Mouse (Mus musculus) adrenal gland, postnatal 4 days (tissue): ENCODE measurements at regions not wholly inside any gene's neighbourhood (a gene's known extent, or its start where the extent isn't known, plus 50 kb on each side); places are given as distances from the start of the nearest gene placed in this dataset.

Experiments used
- DNase-seq, 2 experiments: peaks; one replicate each; pipeline ENCODE4 v3.0.0; 2021 to 2022; ENCODE audit warnings: low spot score in 2 of 2, mixed read lengths in 2 of 2

GRCm38 (mm10) chr4:7145756-7146155 is 1093.1 kb downstream of the Car8 start:
- no peak for DNase-seq

DNA sequence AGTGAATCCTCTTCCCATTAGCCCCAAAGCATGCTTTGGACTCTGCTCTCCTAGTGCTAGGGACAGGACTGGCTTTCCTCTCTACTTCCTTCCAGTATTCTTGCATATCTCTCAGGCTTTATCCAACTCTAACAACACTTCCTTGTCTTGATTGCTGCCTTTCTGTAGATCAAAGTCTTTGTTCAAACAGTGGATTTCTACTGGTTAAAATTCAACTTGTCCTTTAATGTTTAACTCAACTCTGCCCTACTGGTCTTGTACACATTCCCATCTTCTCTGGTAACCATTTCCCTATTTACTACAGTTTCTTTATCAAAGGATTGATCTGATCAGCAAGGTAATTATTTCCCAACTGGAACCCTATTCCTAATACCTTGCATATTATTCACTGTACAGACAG is 1094.6 kb downstream of the Car8 start:
- DNase-seq = no peak

GRCm38 (mm10) chr4:7143676-7144075 is 1095.2 kb downstream of the Car8 start:
- DNase-seq = no peak

DNA sequence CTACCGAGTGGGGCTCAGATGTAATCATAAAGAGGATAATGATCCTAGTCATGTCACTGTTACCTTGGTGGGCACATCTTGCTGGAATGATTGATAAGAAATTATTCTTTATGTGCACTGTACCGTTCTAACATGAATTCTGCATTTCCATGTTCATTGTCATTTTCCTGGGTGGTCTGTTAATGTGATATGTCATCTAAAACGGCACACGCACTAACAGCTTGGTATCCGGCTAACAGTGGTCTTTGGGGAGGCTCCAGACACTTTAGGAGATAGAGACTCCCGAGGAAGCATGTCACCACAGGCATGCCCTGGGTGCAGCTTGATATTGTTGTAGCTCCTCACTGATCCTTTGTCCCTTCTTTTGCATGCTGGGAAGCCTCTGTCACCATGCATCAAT is 1096.1 kb downstream of the Car8 start:
- no peak for DNase-seq

GRCm38 (mm10) chr4:7112159-7112558 is 1126.7 kb downstream of the Car8 start:
- no peak for DNase-seq

- DNase-seq = no peak
Measured at GRCm38 (mm10) chr4:7092957-7093356, 1145.9 kb downstream of the Car8 start.

DNA sequence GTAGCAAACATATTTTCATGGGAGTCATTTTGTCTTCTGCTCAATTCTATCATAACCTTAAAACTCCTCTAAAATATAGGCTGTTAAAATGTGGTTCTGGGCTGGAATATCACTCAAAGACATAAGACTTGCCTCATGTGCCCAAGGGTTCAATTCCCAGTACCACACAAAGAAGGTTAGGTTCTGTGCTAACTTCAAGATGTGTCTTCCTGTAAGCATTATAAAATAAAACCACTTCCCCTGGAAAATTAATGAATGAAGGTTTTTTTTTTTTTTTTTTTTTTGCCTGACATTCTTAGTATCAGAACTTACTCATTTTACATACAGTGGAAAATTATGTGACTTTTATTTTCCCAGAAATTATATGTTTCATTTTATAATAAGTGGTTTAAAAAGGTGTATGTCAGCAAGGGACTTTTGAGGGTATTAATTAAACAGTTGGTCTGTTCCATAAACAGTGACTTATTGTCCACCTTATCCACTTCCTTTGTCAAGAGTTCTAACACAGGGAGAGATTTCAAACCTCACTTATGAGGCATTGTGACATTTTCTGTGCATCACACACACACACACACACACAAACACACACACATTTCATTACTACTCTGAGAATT is 1147.5 kb downstream of the Car8 start:
- DNase-seq = no peak
